Mouse (Mus musculus) hindbrain, embryonic 15.5 days (tissue): ENCODE data around the gene Ndn. TPM values are rescaled to one million over a fixed set of nuclear protein-coding genes. Genes with fewer than 3 reads are reported as not detected.

Experiments
- ATAC-seq: fragments of 200-750 bp; cut with Nextera tagmentation; 2 replicates; pipeline ENCODE4 v1.8.0; 2017; ENCODE audit warnings: low read depth, moderate number of reproducible peaks, moderate TSS enrichment; ENCODE audit not compliant: low FRiP score
- H3K27ac ChIP-seq: fragments of 300-500 bp; sonication (generic); replicated peaks from 2 replicates; pipeline ENCODE4 v1.5.1; 2015; ENCODE audit warnings: mild to moderate bottlenecking, inconsistent platforms
- H3K27me3 ChIP-seq: fragments of 300-500 bp; sonication (generic); 2 replicates; pipeline ENCODE4 v1.6.1; 2015; ENCODE audit warnings: control low read depth, inconsistent platforms
- H3K36me3 ChIP-seq: fragments of 300-500 bp; sonication (generic); 2 replicates; pipeline ENCODE4 v1.6.1; 2015; ENCODE audit warnings: control low read depth, inconsistent platforms
- H3K4me1 ChIP-seq: fragments of 300-500 bp; sonication (generic); replicated peaks from 2 replicates; pipeline ENCODE4 v1.6.1; 2015; ENCODE audit warnings: control low read depth, inconsistent platforms
- H3K4me2 ChIP-seq: fragments of 300-500 bp; sonication (generic); 2 replicates; pipeline ENCODE4 v1.6.1; 2015; ENCODE audit warnings: moderate library complexity, mild to moderate bottlenecking, inconsistent platforms
- H3K4me3 ChIP-seq: fragments of 300-500 bp; sonication (generic); 2 replicates; pipeline ENCODE4 v1.5.1; 2015; ENCODE audit warnings: mild to moderate bottlenecking, inconsistent platforms
- H3K9ac ChIP-seq: fragments of 300-500 bp; sonication (generic); 2 replicates; pipeline ENCODE4 v1.6.1; 2015; ENCODE audit warnings: inconsistent platforms
- H3K9me3 ChIP-seq: fragments of 300-500 bp; sonication (generic); 2 replicates; pipeline ENCODE4 v1.6.1; 2016; ENCODE audit warnings: control low read depth, inconsistent platforms
- WGBS: fragments of 180-500 bp; shearing (Covaris S2); methylation state at CpG from one replicate; pipeline ENCODE4 v1.1.7; 2015; 5-methylcytosine and 5-hydroxymethylcytosine counted together
- polyA plus RNA-seq: library from polyadenylated mRNA; unstranded; fragments of >200 nt; fragmentation: Nextera tagmentation; extraction: Ambion mirVana; gene quantifications from 2 replicates; pipeline ENCODE4 v1.2.1, GENCODE M21; 2015

Ndn gene
- 577 and 610 TPM in 2 replicates for polyA plus RNA-seq

GRCm38 (mm10) chr7:62346269-62346668, at the start of gene Ndn:
Gene Ndn (plus strand): TSS chr7:62346569.
- H3K4me1 ChIP-seq, result 0 out of 2 replicates have a peak, but pooled peaks cover 3% of the 10 kb centered on the region
- no peaks in the 10 kb centered on the region for H3K36me3 ChIP-seq
- no peaks in the 10 kb centered on the region for H3K27me3 ChIP-seq
- no peak for ATAC-seq
- no peak within 1 kb of the TSS for H3K4me3 ChIP-seq
- no peaks in the 10 kb centered on the region; the same call in none of the 2 replicates for H3K9me3 ChIP-seq
- WGBS, result 68% methylated on average over 1 of the region's 1 CpGs
- H3K27ac ChIP-seq, result no peak within 1 kb of the TSS
- no peak within 1 kb of the TSS for H3K9ac ChIP-seq
- H3K4me2 ChIP-seq, result no peak within 1 kb of the TSS

- WGBS, result 57% methylated on average over 3 of the region's 3 CpGs
Observed at GRCm38 (mm10) chr7:62302451-62302850, 43.9 kb upstream of the Ndn start.

GRCm38 (mm10) chr7:62306896-62307614, 39.3 kb upstream of the Ndn start:
- Histone ChIP-seq H3K27me3 (no peaks in the 10 kb centered on the region), H3K9me3 (no peaks in the 10 kb centered on the region), H3K9ac (no peak overlapping the region), H3K4me3 (no peak overlapping the region), H3K27ac (0 out of 2 replicates have a peak overlapping the region, but pooled peaks have one; percentile 42), H3K4me1 (no peaks in the 10 kb centered on the region), H3K36me3 (no peaks in the 10 kb centered on the region), H3K4me2 (no peak overlapping the region)
- ATAC-seq, result peak; percentile 66; the same call in 1 of the 2 replicates
- 38% methylated on average over 6 of the region's 6 CpGs for whole genome bisulfite sequencing

More at GRCm38 (mm10) chr7:62302451-62302850, 43.9 kb upstream of the Ndn start:
- Histone ChIP-seq H3K4me3 (no peak overlapping the region), H3K9ac (no peak overlapping the region), H3K4me1 (no peaks in the 10 kb centered on the region), H3K4me2 (no peak overlapping the region), H3K9me3 (no peaks in the 10 kb centered on the region), H3K27ac (no peak overlapping the region), H3K36me3 (no peaks in the 10 kb centered on the region), H3K27me3 (no peaks in the 10 kb centered on the region)
- no peak for ATAC-seq

- no peaks in the 10 kb centered on the region for H3K27me3 ChIP-seq
- ATAC-seq, result no peak
- H3K27ac ChIP-seq, result no peak overlapping the region
Observed at GRCm38 (mm10) chr7:62316793-62317192, 29.6 kb upstream of the Ndn start.

GRCm38 (mm10) chr7:62345411-62345810, 958 bp upstream of the Ndn start:
- Histone ChIP-seq H3K36me3 (no peaks in the 10 kb centered on the region), H3K4me2 (no peak overlapping the region), H3K9ac (no peak overlapping the region), H3K4me1 (0 out of 2 replicates have a peak, but pooled peaks cover 3% of the 10 kb centered on the region), H3K4me3 (no peak overlapping the region), H3K27me3 (no peaks in the 10 kb centered on the region), H3K27ac (no peak overlapping the region), H3K9me3 (no peaks in the 10 kb centered on the region; the same call in 1 of the 2 replicates)
- no peak for ATAC-seq
- WGBS, result 39% methylated on average over 1 of the region's 1 CpGs

More at GRCm38 (mm10) chr7:62316793-62317192, 29.6 kb upstream of the Ndn start:
- 87% methylated on average over 5 of the region's 5 CpGs for WGBS
- Histone ChIP-seq H3K4me2 (no peak overlapping the region), H3K9ac (no peak overlapping the region), H3K36me3 (no peaks in the 10 kb centered on the region), H3K9me3 (no peaks in the 10 kb centered on the region), H3K4me3 (no peak overlapping the region), H3K4me1 (no peaks in the 10 kb centered on the region)

- ATAC-seq, result peak; percentile 98
Observed at GRCm38 (mm10) chr7:62348106-62348803, 1.9 kb downstream of the Ndn start.

GRCm38 (mm10) chr7:62348804-62349190, 2.4 kb downstream of the Ndn start:
- H3K4me3 ChIP-seq, result peak overlapping the region; percentile 64
- no peaks in the 10 kb centered on the region for H3K36me3 ChIP-seq
- WGBS, result 34% methylated on average over 17 of the region's 17 CpGs
- 0 out of 2 replicates have a peak, but pooled peaks cover 3% of the 10 kb centered on the region for H3K4me1 ChIP-seq
- peak overlapping the region; percentile 74 for H3K9ac ChIP-seq
- H3K9me3 ChIP-seq, result no peaks in the 10 kb centered on the region; the same call in none of the 2 replicates
- no peaks in the 10 kb centered on the region for H3K27me3 ChIP-seq
- peak overlapping the region; percentile 88 for H3K27ac ChIP-seq
- peak overlapping the region; percentile 70 for H3K4me2 ChIP-seq
- ATAC-seq, result peak; percentile 42; the same call in 1 of the 2 replicates

More at GRCm38 (mm10) chr7:62348106-62348803, 1.9 kb downstream of the Ndn start:
- H3K27ac ChIP-seq, result peak overlapping the region; percentile 88
- H3K4me1 ChIP-seq, result 0 out of 2 replicates have a peak, but pooled peaks cover 3% of the 10 kb centered on the region
- peak overlapping the region; percentile 64 for H3K4me3 ChIP-seq
- H3K9me3 ChIP-seq, result no peaks in the 10 kb centered on the region; the same call in none of the 2 replicates
- 13% methylated on average over 42 of the region's 42 CpGs for WGBS
- H3K27me3 ChIP-seq, result no peaks in the 10 kb centered on the region
- H3K9ac ChIP-seq, result peak overlapping the region; percentile 74
- peak overlapping the region; percentile 70 for H3K4me2 ChIP-seq
- no peaks in the 10 kb centered on the region for H3K36me3 ChIP-seq

GRCm38 (mm10) chr7:62351266-62351665, 4.9 kb downstream of the Ndn start:
- Histone ChIP-seq H3K9me3 (no peaks in the 10 kb centered on the region; the same call in none of the 2 replicates), H3K27ac (peak overlapping the region; percentile 49; the same call in 1 of the 2 replicates), H3K4me2 (peak overlapping the region; percentile 19; the same call in 1 of the 2 replicates), H3K4me1 (0 out of 2 replicates have a peak, but pooled peaks cover 3% of the 10 kb centered on the region), H3K36me3 (no peaks in the 10 kb centered on the region), H3K27me3 (no peaks in the 10 kb centered on the region), H3K9ac (no peak overlapping the region), H3K4me3 (no peak overlapping the region)
- WGBS, result 43% methylated on average over 8 of the region's 8 CpGs
- no peak for ATAC-seq

GRCm38 (mm10) chr7:62365039-62365636, 18.8 kb downstream of the Ndn start:
- H3K4me3 ChIP-seq, result peak overlapping the region; percentile 25
- ATAC-seq, result peak; percentile 85; the same call in 1 of the 2 replicates
- 62% methylated on average over 7 of the region's 7 CpGs for WGBS

GRCm38 (mm10) chr7:62366730-62367129, 20.4 kb downstream of the Ndn start:
- peak overlapping the region; percentile 28 for H3K4me3 ChIP-seq
- 45% methylated on average over 8 of the region's 8 CpGs for WGBS
- 0 out of 2 replicates have a peak, but pooled peaks cover 2% of the 10 kb centered on the region for H3K9me3 ChIP-seq
- H3K27ac ChIP-seq, result peak overlapping the region; percentile 82
- H3K27me3 ChIP-seq, result no peaks in the 10 kb centered on the region
- peak overlapping the region; percentile 35; the same call in 1 of the 2 replicates for H3K9ac ChIP-seq
- no peaks in the 10 kb centered on the region for H3K36me3 ChIP-seq
- ATAC-seq, result no peak
- no peaks in the 10 kb centered on the region for H3K4me1 ChIP-seq
- peak overlapping the region; percentile 46 for H3K4me2 ChIP-seq

More at GRCm38 (mm10) chr7:62365039-62365636, 18.8 kb downstream of the Ndn start:
- Histone ChIP-seq H3K9me3 (0 out of 2 replicates have a peak, but pooled peaks cover 2% of the 10 kb centered on the region), H3K27ac (peak overlapping the region; percentile 85), H3K27me3 (no peaks in the 10 kb centered on the region), H3K4me1 (no peaks in the 10 kb centered on the region), H3K4me2 (peak overlapping the region; percentile 27), H3K36me3 (no peaks in the 10 kb centered on the region), H3K9ac (peak overlapping the region; percentile 35; the same call in 1 of the 2 replicates)

- Histone ChIP-seq H3K4me3 (no peak overlapping the region), H3K36me3 (no peaks in the 10 kb centered on the region), H3K4me1 (peaks cover 18% of the 10 kb centered on the region), H3K9ac (no peak overlapping the region), H3K27me3 (no peaks in the 10 kb centered on the region), H3K27ac (no peak overlapping the region), H3K4me2 (peak overlapping the region; percentile 57), H3K9me3 (0 out of 2 replicates have a peak, but pooled peaks cover 2% of the 10 kb centered on the region)
- ATAC-seq, result no peak
- 36% methylated on average over 4 of the region's 4 CpGs for WGBS
Observed at GRCm38 (mm10) chr7:62375658-62376057, 29.3 kb downstream of the Ndn start.
